Mouse (Mus musculus) thymus, adult 2 months (tissue): ENCODE measurements around the gene Fkbp6.

ENCODE experiments used
- CTCF ChIP-seq: fragments of 200-500 bp; IDR thresholded peaks from 2 replicates; pipeline ENCODE4 v1.5.1; 2012; ENCODE audit warnings: mild to moderate bottlenecking, control low read depth, low read length, moderate library complexity, borderline replicate concordance; ENCODE audit not compliant: control insufficient read depth, poor library complexity, insufficient read depth; ENCODE audit errors: extremely low read depth
- POLR2A ChIP-seq: fragments of 200-500 bp; IDR thresholded peaks from 2 replicates; pipeline ENCODE4 v1.6.1; 2012; ENCODE audit warnings: mild to moderate bottlenecking, low read length, control low read depth, moderate library complexity; ENCODE audit not compliant: control insufficient read depth, poor library complexity, insufficient read depth; ENCODE audit errors: extremely low read depth

GRCm38 (mm10) chr5:135376341-135376740 is 26.5 kb upstream of the Fkbp6 start:
- TF ChIP-seq POLR2A (no peak), CTCF (no peak)
